Mouse (Mus musculus) CH12.LX (cell line): ENCODE results near the gene Rpl7l1. TPM values are rescaled to one million over a fixed set of nuclear protein-coding genes. Genes with fewer than 3 reads are reported as not detected.

Source experiments
- DNase-seq: peaks from one replicate; pipeline ENCODE4 v3.0.0-alpha.2; 2013; ENCODE audit errors: extremely low read depth
- H3K27ac ChIP-seq: 2 replicates; pipeline ENCODE4 v1.5.1; 2012; ENCODE audit warnings: low read depth, mild to moderate bottlenecking, control low read depth, moderate library complexity; ENCODE audit not compliant: insufficient read depth
- H3K27me3 ChIP-seq: replicated peaks from 2 replicates; pipeline ENCODE3; 2012; ENCODE audit warnings: inconsistent platforms
- H3K36me3 ChIP-seq, 2 experiments: replicated peaks in 1 of 2; 2 replicates each; pipeline versions ENCODE3 to v1.6.1; 2012; ENCODE audit warnings: inconsistent platforms in 1 of 2, low read length in 1 of 2, mild to moderate bottlenecking in 1 of 2, mixed read lengths in 1 of 2, moderate library complexity in 1 of 2; ENCODE audit not compliant: control insufficient read depth in 1 of 2, insufficient read depth in 1 of 2
- H3K4me1 ChIP-seq, 2 experiments: 2 replicates each; pipeline ENCODE4 v1.6.1; 2012; ENCODE audit warnings: inconsistent platforms in 1 of 2, moderate library complexity in 1 of 2; ENCODE audit not compliant: insufficient read depth in 2 of 2, control insufficient read depth in 1 of 2
- H3K4me2 ChIP-seq: 2 replicates; pipeline ENCODE4 v1.6.1; 2012; ENCODE audit warnings: low read depth, mild to moderate bottlenecking, control low read depth; ENCODE audit not compliant: poor library complexity, insufficient read depth, severe bottlenecking
- H3K4me3 ChIP-seq, 3 experiments: fragments of 150-350 bp in 1 of 3; sonication (generic) in 1 of 3; replicated peaks in 1 of 3; 2 replicates each; pipeline versions ENCODE3 to v1.5.1; 2011 to 2012; ENCODE audit warnings: low read depth in 2 of 3, low read length in 2 of 3, mild to moderate bottlenecking in 2 of 3, moderate library complexity in 2 of 3, control low read depth in 1 of 3, improper control_type of control experiment in 1 of 3, inconsistent platforms in 1 of 3, mixed read lengths in 1 of 3; ENCODE audit not compliant: poor library complexity in 1 of 3
- H3K79me2 ChIP-seq: replicated peaks from 2 replicates; pipeline ENCODE4 v1.6.1; 2012; ENCODE audit warnings: mild to moderate bottlenecking, moderate library complexity; ENCODE audit not compliant: control insufficient read depth, poor library complexity, insufficient read depth, severe bottlenecking; ENCODE audit errors: extremely low read depth
- H3K9ac ChIP-seq: 2 replicates; pipeline ENCODE4 v1.6.1; 2012; ENCODE audit warnings: low read depth, mild to moderate bottlenecking, control low read depth, moderate library complexity; ENCODE audit not compliant: insufficient read depth
- H3K9me3 ChIP-seq: replicated peaks from 2 replicates; pipeline ENCODE3; 2012; ENCODE audit warnings: low read length, inconsistent platforms, mixed read lengths
- BHLHE40 ChIP-seq: IDR thresholded peaks from 2 replicates; pipeline ENCODE4 v1.6.1; 2011; ENCODE audit warnings: mild to moderate bottlenecking, low read depth, low read length, improper control_type of control experiment
- CHD1 ChIP-seq: IDR thresholded peaks from 2 replicates; pipeline ENCODE4 v1.6.1; 2012; ENCODE audit warnings: low read depth, low read length, improper control_type of control experiment, inconsistent platforms
- CTCF ChIP-seq, 2 experiments: IDR thresholded peaks in 1 of 2; conservative IDR thresholded peaks in 1 of 2; 2 replicates each; pipeline ENCODE4 v1.5.1; 2011 to 2012; ENCODE audit warnings: low read depth in 2 of 2, low read length in 2 of 2, improper control_type of control experiment in 1 of 2, inconsistent platforms in 1 of 2, mild to moderate bottlenecking in 1 of 2, moderate library complexity in 1 of 2
- E2F4 ChIP-seq: IDR thresholded peaks from 2 replicates; pipeline ENCODE4 v1.6.1; 2011; ENCODE audit warnings: low read depth, low read length, improper control_type of control experiment; ENCODE audit not compliant: insufficient replicate concordance
- GABPA ChIP-seq: IDR thresholded peaks from 2 replicates; pipeline ENCODE4 v1.6.1; 2012; ENCODE audit warnings: low read depth, low read length, improper control_type of control experiment, inconsistent platforms; ENCODE audit not compliant: insufficient replicate concordance
- HCFC1 ChIP-seq: IDR thresholded peaks from 2 replicates; pipeline ENCODE4 v1.6.1; 2012; ENCODE audit warnings: low read depth, mild to moderate bottlenecking, inconsistent platforms, low read length, improper control_type of control experiment
- IRF4 ChIP-seq: IDR thresholded peaks from 2 replicates; pipeline ENCODE4 v1.6.1; 2014; ENCODE audit warnings: low read depth, mild to moderate bottlenecking, inconsistent platforms, low read length, improper control_type of control experiment
- JUN ChIP-seq: IDR thresholded peaks from 2 replicates; pipeline ENCODE4 v1.6.1; 2011; ENCODE audit warnings: low read depth, mild to moderate bottlenecking, low read length, improper control_type of control experiment, moderate library complexity; ENCODE audit not compliant: insufficient read depth
- JUND ChIP-seq: conservative IDR thresholded peaks from 2 replicates; pipeline ENCODE4 v1.6.1; 2011; ENCODE audit warnings: low read depth, low read length, improper control_type of control experiment
- KAT2A ChIP-seq: IDR thresholded peaks from 2 replicates; pipeline ENCODE4 v1.6.1; 2012; ENCODE audit warnings: low read length, improper control_type of control experiment, inconsistent platforms; ENCODE audit not compliant: insufficient replicate concordance
- MAFK ChIP-seq: IDR thresholded peaks from 2 replicates; pipeline ENCODE4 v1.6.1; 2011; ENCODE audit warnings: low read length, improper control_type of control experiment; ENCODE audit not compliant: insufficient replicate concordance
- MEF2A ChIP-seq: IDR thresholded peaks from 2 replicates; pipeline ENCODE4 v1.6.1; 2014; ENCODE audit warnings: low read depth, mild to moderate bottlenecking, inconsistent platforms, low read length, improper control_type of control experiment, borderline replicate concordance
- MXI1 ChIP-seq: IDR thresholded peaks from 2 replicates; pipeline ENCODE4 v1.6.1; 2011; ENCODE audit warnings: mild to moderate bottlenecking, low read depth, low read length, improper control_type of control experiment
- NELFE ChIP-seq: IDR thresholded peaks from 2 replicates; pipeline ENCODE4 v1.6.1; 2011; ENCODE audit warnings: low read depth, low read length, improper control_type of control experiment
- NRF1 ChIP-seq: IDR thresholded peaks from 2 replicates; pipeline ENCODE4 v1.6.1; 2014; ENCODE audit warnings: low read depth, mild to moderate bottlenecking, inconsistent platforms, low read length, improper control_type of control experiment, moderate library complexity
- POLR2A ChIP-seq: IDR thresholded peaks from 2 replicates; pipeline ENCODE4 v1.6.1; 2011; ENCODE audit warnings: low read depth, mild to moderate bottlenecking, improper control_type of control experiment, low read length
- RAD21 ChIP-seq: IDR thresholded peaks from 2 replicates; pipeline ENCODE4 v1.6.1; 2011; ENCODE audit warnings: low read depth, mild to moderate bottlenecking, low read length, improper control_type of control experiment, moderate library complexity
- SIN3A ChIP-seq: IDR thresholded peaks from 2 replicates; pipeline ENCODE4 v1.6.1; 2012; ENCODE audit warnings: low read length, improper control_type of control experiment, inconsistent platforms
- SMC3 ChIP-seq: IDR thresholded peaks from 2 replicates; pipeline ENCODE4 v1.6.1; 2011; ENCODE audit warnings: low read depth, low read length, improper control_type of control experiment
- TCF12 ChIP-seq: IDR thresholded peaks from 2 replicates; pipeline ENCODE4 v1.6.1; 2014; ENCODE audit warnings: low read depth, mild to moderate bottlenecking, inconsistent platforms, low read length, improper control_type of control experiment
- ZC3H11A ChIP-seq: IDR thresholded peaks from 2 replicates; pipeline ENCODE4 v1.6.1; 2012; ENCODE audit warnings: low read depth, mild to moderate bottlenecking, inconsistent platforms, low read length, improper control_type of control experiment
- ZKSCAN1 ChIP-seq: IDR thresholded peaks from 2 replicates; pipeline ENCODE4 v1.6.1; 2012; ENCODE audit warnings: low read depth, inconsistent platforms, low read length, improper control_type of control experiment, borderline replicate concordance
- ZNF384 ChIP-seq: IDR thresholded peaks from 2 replicates; pipeline ENCODE4 v1.6.1; 2012; ENCODE audit warnings: low read depth, low read length, improper control_type of control experiment, inconsistent platforms
- dilution Hi-C: fragments of 300-500 bp; cut with MboI; formaldehyde crosslinking; loops from 2 replicates; pipeline ENCODE4 v1.14.3; 2020; ENCODE audit warnings: low sequenced_read_pairs; ENCODE audit not compliant: extremely low pct_unique_long_range_greater_than_20kb, extremely low pct_ligation_motif_present
- in situ Hi-C: fragments of 300-500 bp; cut with MboI; formaldehyde crosslinking; loops from 3 replicates; pipeline ENCODE4 v1.14.3; 2019; ENCODE audit warnings: low sequenced_read_pairs, low pct_ligation_motif_present, low pct_unique_long_range_greater_than_20kb, mixed read lengths
- polyA plus RNA-seq: library from polyadenylated mRNA; unstranded; fragments of >175 nt; gene quantifications from 2 replicates; pipeline ENCODE4 v1.2.1, GENCODE M21; 2012; ENCODE audit warnings: low read depth; ENCODE audit not compliant: insufficient read length
- total RNA-seq, 2 experiments: library from RNA; depleted of rRNA; stranded (reverse); fragments of 300-350 nt in 1 of 2; fragments of >200 nt in 1 of 2; gene quantifications; 2 replicates each; pipeline ENCODE4 v1.2.3; 2012 to 2014

Gene Rpl7l1
- total and polyA plus RNA-seq, 3 experiments = 160 to 296 (median 261) TPM

DNA sequence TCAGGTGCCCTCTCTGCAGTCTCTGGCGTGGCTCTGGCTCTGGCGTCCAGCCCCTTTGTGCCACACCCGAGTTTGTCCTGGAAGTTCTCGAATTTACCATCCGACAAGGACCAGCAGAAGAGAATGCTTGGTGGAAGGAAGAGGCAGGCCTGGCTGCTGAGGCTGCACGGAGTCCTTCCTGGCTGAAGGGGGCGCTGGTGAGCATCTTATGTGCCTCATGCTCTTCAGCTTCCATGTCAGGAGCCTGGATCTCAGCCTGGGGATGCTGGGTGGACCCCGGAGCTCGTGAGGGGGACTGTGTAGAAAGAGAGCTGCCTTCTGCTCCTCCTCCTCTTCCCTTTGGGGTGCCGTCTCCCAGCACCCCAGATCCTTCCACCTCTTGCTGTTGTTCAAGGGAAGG, 46.3 kb downstream of the Rpl7l1 start:
- peak; percentile 70 for DNase-seq
- in situ Hi-C loops = loop anchor here (5.0 kb wide), 1 partner anchor 36 kb away; the partner anchor contains the start of gene 2310039H08Rik
- H3K27me3 ChIP-seq = no peaks in the 10 kb centered on the region
- H3K9me3 ChIP-seq = peaks cover 2% of the 10 kb centered on the region
- peaks cover 39 to 56% of the 10 kb centered on the region in 2 experiments for H3K36me3 ChIP-seq
- no peak overlapping the region for H3K4me2 ChIP-seq
- no peak for TF ChIP-seq GABPA
- no peak for TF ChIP-seq JUN
- TF ChIP-seq NRF1 = no peak
- no peak for TF ChIP-seq NELFE
- TF ChIP-seq CTCF (conservative IDR thresholded peaks at IDR 0.05 in 1 of 2, IDR thresholded peaks at IDR 0.05 in 1 of 2; ENCODE audit: low read depth in 2 of 2, low read length in 2 of 2) = peak; percentile 66 to 69; a peak in 3 of 4 replicates
- TF ChIP-seq IRF4 = no peak
- no peak for TF ChIP-seq CHD1
- TF ChIP-seq BHLHE40 = no peak
- TF ChIP-seq KAT2A = no peak
- no peak for TF ChIP-seq E2F4
- no peak; the same call in 1 of the 2 replicates for TF ChIP-seq POLR2A
- no peak for TF ChIP-seq SIN3A
- TF ChIP-seq MXI1 = no peak
- no peak for TF ChIP-seq MAFK
- TF ChIP-seq ZC3H11A = no peak
- peak; percentile 54 for TF ChIP-seq SMC3
- TF ChIP-seq ZNF384 = no peak
- TF ChIP-seq RAD21 = peak; percentile 50
- TF ChIP-seq MEF2A = no peak
- TF ChIP-seq TCF12 = no peak
- H3K27ac ChIP-seq = no peak overlapping the region
- peaks cover 0 to 36% of the 10 kb centered on the region in 2 experiments; a peak in 2 of 4 replicates for H3K4me1 ChIP-seq
- dilution Hi-C loops = no loop called here
- H3K79me2 ChIP-seq = no peaks in the 10 kb centered on the region
- no peak overlapping the region for H3K4me3 ChIP-seq
- H3K9ac ChIP-seq = no peak overlapping the region

DNA sequence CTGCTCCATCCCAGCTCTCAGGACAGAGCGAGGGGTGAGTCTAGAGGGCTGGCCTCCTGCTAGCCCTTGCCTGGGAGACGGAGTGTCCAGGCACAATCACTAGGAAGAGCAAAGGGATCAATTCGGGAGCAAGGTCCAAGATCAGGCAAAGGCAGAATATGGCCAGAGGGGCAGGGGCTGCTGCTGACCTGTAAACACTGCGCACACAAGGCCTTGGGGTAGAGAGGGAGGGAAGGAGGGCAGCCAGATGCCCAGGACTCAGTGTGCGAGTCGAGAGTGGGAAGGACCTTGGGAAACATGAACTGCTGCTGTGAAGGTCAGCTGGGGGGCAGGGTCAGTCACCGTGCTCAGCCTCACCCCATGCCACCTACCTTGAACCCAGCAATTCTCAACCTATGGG, 47.2 kb downstream of the Rpl7l1 start:
- H3K36me3 ChIP-seq = peaks cover 37 to 53% of the 10 kb centered on the region in 2 experiments
- H3K79me2 ChIP-seq = no peaks in the 10 kb centered on the region
- TF ChIP-seq JUND = no peak
- TF ChIP-seq ZKSCAN1 = no peak
- TF ChIP-seq BHLHE40 = no peak
- TF ChIP-seq MXI1 = no peak
- TF ChIP-seq MAFK = no peak
- no peak for TF ChIP-seq KAT2A
- no peak for TF ChIP-seq CHD1
- no peak for TF ChIP-seq HCFC1
- no peak for TF ChIP-seq NELFE
- no peak for TF ChIP-seq IRF4
- no peak for TF ChIP-seq MEF2A
- in situ Hi-C loops = loop anchor here (5.0 kb wide), 1 partner anchor 37 kb away; the partner anchor contains the start of gene 2310039H08Rik
- no peak overlapping the region for H3K27ac ChIP-seq
- H3K27me3 ChIP-seq = no peaks in the 10 kb centered on the region
- no peak for DNase-seq
- peaks cover 2% of the 10 kb centered on the region for H3K9me3 ChIP-seq
- dilution Hi-C loops = no loop called here
- no peak overlapping the region for H3K9ac ChIP-seq
- H3K4me1 ChIP-seq = peaks cover 0 to 36% of the 10 kb centered on the region in 2 experiments; a peak in 2 of 4 replicates
- H3K4me2 ChIP-seq = no peak overlapping the region
- H3K4me3 ChIP-seq = no peak overlapping the region
